Mouse (Mus musculus) megakaryocyte, embryonic 14.5 days (primary cell): ENCODE data around the gene Sfi1. TPM values are rescaled to one million over a fixed set of nuclear protein-coding genes. Genes with fewer than 3 reads are reported as not detected.
"Not testable (repeated sequence)": the region's sequence is repeated elsewhere in the genome, so short reads cannot be mapped to it uniquely, and the experiment has no call there.

Experiments
- H3K27me3 ChIP-seq: replicated peaks from 2 replicates; pipeline ENCODE3; 2012; ENCODE audit warnings: inconsistent platforms
- H3K36me3 ChIP-seq: replicated peaks from 2 replicates; pipeline ENCODE3; 2012; ENCODE audit warnings: low read length, inconsistent platforms, mixed read lengths
- H3K4me1 ChIP-seq: 2 replicates; pipeline ENCODE4 v1.6.1; 2012; ENCODE audit warnings: inconsistent platforms
- H3K4me3 ChIP-seq: replicated peaks from 2 replicates; pipeline ENCODE3; 2012; ENCODE audit warnings: moderate library complexity, mild to moderate bottlenecking, inconsistent platforms
- H3K9me3 ChIP-seq: 2 replicates; pipeline ENCODE4 v1.6.1; 2012; ENCODE audit warnings: inconsistent platforms
- FLI1 ChIP-seq: IDR thresholded peaks from 2 replicates; pipeline ENCODE4 v1.6.1; 2012; ENCODE audit warnings: low read length, inconsistent platforms, mixed read lengths
- GATA1 ChIP-seq: IDR thresholded peaks from 3 replicates; pipeline ENCODE4 v1.6.1; 2012; ENCODE audit warnings: mixed read lengths, low read length, inconsistent platforms, borderline replicate concordance
- polyA plus RNA-seq: library from polyadenylated mRNA; stranded (reverse); fragments of >175 nt; gene quantifications from 2 replicates; pipeline ENCODE4 v1.2.3, GENCODE M21; 2012; ENCODE audit warnings: low replicate concordance; ENCODE audit not compliant: insufficient read depth

Gene Sfi1
- polyA plus RNA-seq, 1 experiment = 13.3 TPM

DNA sequence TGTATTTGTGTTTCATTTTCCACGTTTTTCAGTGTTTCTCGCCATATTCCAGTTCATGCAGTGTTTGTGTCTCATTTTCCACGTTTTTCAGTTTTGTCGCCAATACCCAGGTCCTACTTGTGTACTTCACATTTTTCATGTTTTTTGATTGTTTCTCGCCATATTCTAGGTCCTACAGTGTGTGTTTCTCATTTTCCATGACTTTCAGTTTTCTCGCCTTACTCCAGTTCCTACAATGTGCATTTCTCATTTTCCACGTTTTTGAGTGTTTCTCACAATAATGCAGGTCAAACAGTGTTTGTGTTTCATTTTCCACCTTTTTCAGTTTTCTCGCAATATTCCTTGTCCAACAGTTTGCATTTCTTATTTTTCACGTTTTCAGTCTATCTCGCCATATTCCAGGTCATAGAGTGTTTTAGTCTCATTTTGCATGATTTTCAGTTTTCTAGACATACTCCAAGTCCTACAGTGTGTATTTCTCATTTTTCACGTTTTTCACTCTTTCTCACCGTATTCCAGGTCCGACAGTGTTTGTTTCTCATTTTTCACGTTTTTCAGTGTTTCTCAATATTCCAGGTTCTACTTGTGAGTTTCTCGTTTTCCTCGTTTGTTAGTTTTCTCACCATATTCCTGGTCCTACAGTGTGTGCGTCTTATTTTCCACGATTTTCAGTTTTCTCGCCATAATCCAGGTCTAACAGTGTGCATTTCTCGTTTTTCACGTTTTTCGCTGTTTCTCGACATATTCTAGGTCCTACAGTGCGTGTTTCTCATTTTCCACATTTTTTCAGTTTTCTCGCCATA lies 92.0 kb downstream of the Sfi1 start:
- Histone ChIP-seq H3K4me1 (peaks cover 8% of the 10 kb centered on the region; the same call in 1 of the 2 replicates), H3K9me3 (peaks cover 27% of the 10 kb centered on the region), H3K36me3 (no peaks in the 10 kb centered on the region), H3K27me3 (no peaks in the 10 kb centered on the region), H3K4me3 (no peak overlapping the region)
- TF ChIP-seq GATA1 (peak; percentile 65; the same call in 2 of the 3 replicates), FLI1 (no peak)

- not testable (repeated sequence) for H3K27me3 ChIP-seq
- H3K9me3 ChIP-seq = peaks cover 27% of the 10 kb centered on the region
Measured at GRCm38 (mm10) chr11:3100066-3100645, 93.1 kb downstream of the Sfi1 start.

More at GRCm38 (mm10) chr11:3100066-3100645, 93.1 kb downstream of the Sfi1 start:
- H3K4me3 ChIP-seq, H3K36me3 ChIP-seq, H3K4me1 ChIP-seq: not testable (repeated sequence)

Other genes starting within 250 kb of the Sfi1 start
- gene Eif4enif1, start 8.9 kb upstream of the Sfi1 start, polyA plus RNA-seq = 9.4 and 21.7 TPM in 2 replicates
- gene Drg1, start 73.0 kb upstream of the Sfi1 start, polyA plus RNA-seq = 55.7 TPM in 1 of 2 replicates, not detected in the other
- 79.0 and 88.1 TPM in 2 replicates for gene Patz1, start 95.4 kb upstream of the Sfi1 start, polyA plus RNA-seq
- 17.8 and 33.7 TPM in 2 replicates for gene Pik3ip1, start 136.9 kb upstream of the Sfi1 start, polyA plus RNA-seq
- 16.4 and 34.1 TPM in 2 replicates for gene Limk2, start 215.7 kb upstream of the Sfi1 start, polyA plus RNA-seq